Mouse (Mus musculus): ENCODE results near the gene Traip. TPM values are rescaled to one million over a fixed set of nuclear protein-coding genes. Genes with fewer than 3 reads are reported as not detected.

Gene Traip
- polyA plus RNA-seq (2014; fragmentation: Illumina TruSeq; extraction: RNeasy Lipid Tissue Mini Kit (QIAGEN cat#74804); ENCODE audit: low read depth, low replicate concordance): 0.37 TPM

GRCm38 (mm10) chr9:107949922-107950235, at the start of gene Traip:
Gene Traip (plus strand): TSS chr9:107950136.

GRCm38 (mm10) chr9:107906252-107906966, 43.5 kb upstream of the Traip start, which contains the start of gene Mst1r:
Gene Mst1r (plus strand): TSS chr9:107906873.

GRCm38 (mm10) chr9:107928169-107928568, 21.8 kb upstream of the Traip start, which contains the start of gene Actl11:
Gene Actl11 (plus strand): TSS chr9:107928469.

GRCm38 (mm10) chr9:107935374-107935773, 14.6 kb upstream of the Traip start, which contains the start of gene Camkv:
Gene Camkv (plus strand): TSS chr9:107935674.

GRCm38 (mm10) chr9:107975399-107976386, 25.8 kb downstream of the Traip start, which contains the start of gene Uba7:
Gene Uba7 (plus strand): TSS chr9:107975505.

GRCm38 (mm10) chr9:107982681-107983346, 32.9 kb downstream of the Traip start, which contains the start of gene Gm20661:
Gene Gm20661 (plus strand): TSS chr9:107983058.

GRCm38 (mm10) chr9:107985131-107986119, 35.5 kb downstream of the Traip start, which contains the start of gene Inka1:
Gene Inka1 (minus strand): TSS chr9:107985879.

GRCm38 (mm10) chr9:107992197-107992596, 42.3 kb downstream of the Traip start, which contains the start of gene Cdhr4:
Gene Cdhr4 (plus strand): TSS chr9:107992497.

GRCm38 (mm10) chr9:107996049-107996448, 46.1 kb downstream of the Traip start, which contains the start of gene Gm20662:
Gene Gm20662 (plus strand): TSS chr9:107996349.

GRCm38 (mm10) chr9:108001922-108002770, 52.2 kb downstream of the Traip start, which contains the start of gene Ip6k1:
Gene Ip6k1 (plus strand): TSS chr9:108002501.

Other genes starting within 250 kb of the Traip start
- 15.1 TPM for gene Sema3f, start 239.7 kb upstream of the Traip start, polyA plus RNA-seq (2014; fragmentation: Illumina TruSeq; extraction: RNeasy Lipid Tissue Mini Kit (QIAGEN cat#74804); ENCODE audit: low read depth, low replicate concordance)
- 79.8 TPM for gene Rbm5, start 179.1 kb upstream of the Traip start, polyA plus RNA-seq (2014; fragmentation: Illumina TruSeq; extraction: RNeasy Lipid Tissue Mini Kit (QIAGEN cat#74804); ENCODE audit: low read depth, low replicate concordance)
- 43.5 TPM for gene Rbm6, start 76.9 kb upstream of the Traip start, polyA plus RNA-seq (2014; fragmentation: Illumina TruSeq; extraction: RNeasy Lipid Tissue Mini Kit (QIAGEN cat#74804); ENCODE audit: low read depth, low replicate concordance)
- gene Mon1a, start 62.0 kb upstream of the Traip start, polyA plus RNA-seq (2014; fragmentation: Illumina TruSeq; extraction: RNeasy Lipid Tissue Mini Kit (QIAGEN cat#74804); ENCODE audit: low read depth, low replicate concordance): 13.5 TPM
- 4.3 TPM for gene Mst1r, start 43.3 kb upstream of the Traip start, polyA plus RNA-seq (2014; fragmentation: Illumina TruSeq; extraction: RNeasy Lipid Tissue Mini Kit (QIAGEN cat#74804); ENCODE audit: low read depth, low replicate concordance)
- not detected for gene Actl11, start 21.7 kb upstream of the Traip start, polyA plus RNA-seq (2014; fragmentation: Illumina TruSeq; extraction: RNeasy Lipid Tissue Mini Kit (QIAGEN cat#74804); ENCODE audit: low read depth, low replicate concordance)
- gene Camkv, start 14.5 kb upstream of the Traip start, polyA plus RNA-seq (2014; fragmentation: Illumina TruSeq; extraction: RNeasy Lipid Tissue Mini Kit (QIAGEN cat#74804); ENCODE audit: low read depth, low replicate concordance): not detected
- gene Uba7, start 25.4 kb downstream of the Traip start, polyA plus RNA-seq (2014; fragmentation: Illumina TruSeq; extraction: RNeasy Lipid Tissue Mini Kit (QIAGEN cat#74804); ENCODE audit: low read depth, low replicate concordance): 28.2 TPM
- 0.52 TPM for gene Gm20661, start 32.9 kb downstream of the Traip start, polyA plus RNA-seq (2014; fragmentation: Illumina TruSeq; extraction: RNeasy Lipid Tissue Mini Kit (QIAGEN cat#74804); ENCODE audit: low read depth, low replicate concordance)
- 9.8 TPM for gene Inka1, start 35.7 kb downstream of the Traip start, polyA plus RNA-seq (2014; fragmentation: Illumina TruSeq; extraction: RNeasy Lipid Tissue Mini Kit (QIAGEN cat#74804); ENCODE audit: low read depth, low replicate concordance)
- not detected for gene Cdhr4, start 42.4 kb downstream of the Traip start, polyA plus RNA-seq (2014; fragmentation: Illumina TruSeq; extraction: RNeasy Lipid Tissue Mini Kit (QIAGEN cat#74804); ENCODE audit: low read depth, low replicate concordance)
- gene Gm20662, start 46.2 kb downstream of the Traip start, polyA plus RNA-seq (2014; fragmentation: Illumina TruSeq; extraction: RNeasy Lipid Tissue Mini Kit (QIAGEN cat#74804); ENCODE audit: low read depth, low replicate concordance): not detected
- 42.3 TPM for gene Ip6k1, start 52.4 kb downstream of the Traip start, polyA plus RNA-seq (2014; fragmentation: Illumina TruSeq; extraction: RNeasy Lipid Tissue Mini Kit (QIAGEN cat#74804); ENCODE audit: low read depth, low replicate concordance)
- 18.9 TPM for gene Gmppb, start 99.1 kb downstream of the Traip start, polyA plus RNA-seq (2014; fragmentation: Illumina TruSeq; extraction: RNeasy Lipid Tissue Mini Kit (QIAGEN cat#74804); ENCODE audit: low read depth, low replicate concordance)
- gene Amigo3, start 103.0 kb downstream of the Traip start, polyA plus RNA-seq (2014; fragmentation: Illumina TruSeq; extraction: RNeasy Lipid Tissue Mini Kit (QIAGEN cat#74804); ENCODE audit: low read depth, low replicate concordance): 1.6 TPM
- gene Mst1, start 130.3 kb downstream of the Traip start, polyA plus RNA-seq (2014; fragmentation: Illumina TruSeq; extraction: RNeasy Lipid Tissue Mini Kit (QIAGEN cat#74804); ENCODE audit: low read depth, low replicate concordance): not detected
- gene Rnf123, start 133.2 kb downstream of the Traip start, polyA plus RNA-seq (2014; fragmentation: Illumina TruSeq; extraction: RNeasy Lipid Tissue Mini Kit (QIAGEN cat#74804); ENCODE audit: low read depth, low replicate concordance): 79.7 TPM
- gene Apeh, start 144.5 kb downstream of the Traip start, polyA plus RNA-seq (2014; fragmentation: Illumina TruSeq; extraction: RNeasy Lipid Tissue Mini Kit (QIAGEN cat#74804); ENCODE audit: low read depth, low replicate concordance): 47.5 TPM
- gene Bsn, start 240.2 kb downstream of the Traip start, polyA plus RNA-seq (2014; fragmentation: Illumina TruSeq; extraction: RNeasy Lipid Tissue Mini Kit (QIAGEN cat#74804); ENCODE audit: low read depth, low replicate concordance): not detected